Mouse (Mus musculus): ENCODE measurements around the gene Arhgef28. TPM values are rescaled to one million over a fixed set of nuclear protein-coding genes. Genes with fewer than 3 reads are reported as not detected.

Gene Arhgef28
- total and polyA plus RNA-seq, 2 experiments from 2014 or later, result 34.3 to 41.5 TPM

- WGBS, result 56% methylated on average over 8 of the region's 8 CpGs
- Histone ChIP-seq H3K36me3 (ENCODE audit: insufficient read depth, low read length) (no peaks in the 10 kb centered on the region), H3K9me3 (ENCODE audit: low read length) (no peaks in the 10 kb centered on the region), H3K4me1 (ENCODE audit: insufficient read depth, low read length) (no peaks in the 10 kb centered on the region), H3K9ac (replicated peaks; ENCODE audit: low read length, poor library complexity, severe bottlenecking) (no peak overlapping the region), H3K4me3 (ENCODE audit: low read depth, low read length) (no peak overlapping the region), H3K4me2 (ENCODE audit: low read depth, low read length, poor library complexity, severe bottlenecking) (no peak overlapping the region), H3K27ac (ENCODE audit: low read depth, low read length) (no peak overlapping the region), H3K27me3 (ENCODE audit: insufficient read depth, low read length) (no peaks in the 10 kb centered on the region)
- TF ChIP-seq CTCF (IDR thresholded peaks at IDR 0.05), result no peak
- no peak for ATAC-seq (ENCODE audit: low FRiP score)
- DNase-seq (ENCODE audit: low spot score), result no peak
Measured at GRCm38 (mm10) chr13:98146573-98147160, 59.6 kb downstream of the Arhgef28 start.

DNA sequence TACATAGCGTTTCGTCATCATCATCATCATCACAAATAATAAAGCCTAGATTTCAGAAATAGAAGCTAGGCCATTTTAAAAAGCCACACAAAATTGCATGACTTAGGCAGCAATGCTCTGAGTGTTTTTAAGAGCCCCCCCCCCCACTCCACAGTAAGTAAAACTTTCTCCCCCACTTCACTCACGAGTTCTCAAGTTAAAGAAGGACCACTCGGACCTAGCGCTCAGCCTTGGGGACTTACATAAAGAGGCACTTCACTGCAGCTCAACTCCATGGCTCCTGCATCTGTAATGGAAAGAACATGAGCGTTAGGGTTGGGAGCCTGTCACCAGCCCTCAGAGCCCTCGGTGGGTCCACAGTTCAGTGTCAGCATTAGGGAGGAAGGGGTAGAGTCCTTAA is 60.9 kb downstream of the Arhgef28 start:
- Histone ChIP-seq H3K27me3 (ENCODE audit: insufficient read depth, low read length) (no peaks in the 10 kb centered on the region), H3K4me2 (ENCODE audit: low read depth, low read length, poor library complexity, severe bottlenecking) (no peak overlapping the region), H3K4me1 (ENCODE audit: insufficient read depth, low read length) (no peaks in the 10 kb centered on the region), H3K27ac (ENCODE audit: low read depth, low read length) (no peak overlapping the region), H3K4me3 (ENCODE audit: low read depth, low read length) (no peak overlapping the region), H3K9ac (replicated peaks; ENCODE audit: low read length, poor library complexity, severe bottlenecking) (no peak overlapping the region), H3K36me3 (ENCODE audit: insufficient read depth, low read length) (no peaks in the 10 kb centered on the region), H3K9me3 (ENCODE audit: low read length) (no peaks in the 10 kb centered on the region)
- TF ChIP-seq CTCF (IDR thresholded peaks at IDR 0.05), result no peak
- 86% methylated on average over 7 of the region's 7 CpGs for WGBS
- no peak for ATAC-seq (ENCODE audit: low FRiP score)
- DNase-seq (ENCODE audit: low spot score), result no peak

GRCm38 (mm10) chr13:98143000-98143399 is 63.2 kb downstream of the Arhgef28 start:
- H3K4me3 ChIP-seq (ENCODE audit: low read depth, low read length), result no peak overlapping the region
- 91% methylated on average over 10 of the region's 10 CpGs for WGBS
- H3K27ac ChIP-seq (ENCODE audit: low read depth, low read length), result no peak overlapping the region
- no peak for TF ChIP-seq CTCF (IDR thresholded peaks at IDR 0.05)
- no peak for ATAC-seq (ENCODE audit: low FRiP score)
- H3K27me3 ChIP-seq (ENCODE audit: insufficient read depth, low read length), result no peaks in the 10 kb centered on the region
- no peaks in the 10 kb centered on the region for H3K9me3 ChIP-seq (ENCODE audit: low read length)
- no peak for DNase-seq (ENCODE audit: low spot score)
- no peaks in the 10 kb centered on the region for H3K36me3 ChIP-seq (ENCODE audit: insufficient read depth, low read length)
- no peak overlapping the region for H3K9ac ChIP-seq (replicated peaks; ENCODE audit: low read length, poor library complexity, severe bottlenecking)
- no peak overlapping the region for H3K4me2 ChIP-seq (ENCODE audit: low read depth, low read length, poor library complexity, severe bottlenecking)
- no peaks in the 10 kb centered on the region for H3K4me1 ChIP-seq (ENCODE audit: insufficient read depth, low read length)

GRCm38 (mm10) chr13:98140626-98141025 is 65.6 kb downstream of the Arhgef28 start:
- WGBS, result 57% methylated on average over 9 of the region's 9 CpGs
- Histone ChIP-seq H3K4me3 (ENCODE audit: low read depth, low read length) (no peak overlapping the region), H3K9me3 (ENCODE audit: low read length) (no peaks in the 10 kb centered on the region), H3K27me3 (ENCODE audit: insufficient read depth, low read length) (no peaks in the 10 kb centered on the region), H3K27ac (ENCODE audit: low read depth, low read length) (no peak overlapping the region), H3K4me1 (ENCODE audit: insufficient read depth, low read length) (peaks cover 7% of the 10 kb centered on the region), H3K4me2 (ENCODE audit: low read depth, low read length, poor library complexity, severe bottlenecking) (no peak overlapping the region), H3K9ac (replicated peaks; ENCODE audit: low read length, poor library complexity, severe bottlenecking) (no peak overlapping the region), H3K36me3 (ENCODE audit: insufficient read depth, low read length) (no peaks in the 10 kb centered on the region)
- no peak for DNase-seq (ENCODE audit: low spot score)
- no peak for ATAC-seq (ENCODE audit: low FRiP score)
- no peak for TF ChIP-seq CTCF (IDR thresholded peaks at IDR 0.05)

- Histone ChIP-seq H3K9ac (replicated peaks; ENCODE audit: low read length, poor library complexity, severe bottlenecking) (no peak overlapping the region), H3K27ac (ENCODE audit: low read depth, low read length) (no peak overlapping the region), H3K4me3 (ENCODE audit: low read depth, low read length) (no peak overlapping the region), H3K4me2 (ENCODE audit: low read depth, low read length, poor library complexity, severe bottlenecking) (no peak overlapping the region), H3K27me3 (ENCODE audit: insufficient read depth, low read length) (no peaks in the 10 kb centered on the region), H3K36me3 (ENCODE audit: insufficient read depth, low read length) (no peaks in the 10 kb centered on the region), H3K9me3 (ENCODE audit: low read length) (no peaks in the 10 kb centered on the region), H3K4me1 (ENCODE audit: insufficient read depth, low read length) (peaks cover 7% of the 10 kb centered on the region)
- no peak for ATAC-seq (ENCODE audit: low FRiP score)
- TF ChIP-seq CTCF (IDR thresholded peaks at IDR 0.05), result no peak
- no peak for DNase-seq (ENCODE audit: low spot score)
- WGBS, result 52% methylated on average over 4 of the region's 4 CpGs
Measured at GRCm38 (mm10) chr13:98138786-98139185, 67.5 kb downstream of the Arhgef28 start.

DNA sequence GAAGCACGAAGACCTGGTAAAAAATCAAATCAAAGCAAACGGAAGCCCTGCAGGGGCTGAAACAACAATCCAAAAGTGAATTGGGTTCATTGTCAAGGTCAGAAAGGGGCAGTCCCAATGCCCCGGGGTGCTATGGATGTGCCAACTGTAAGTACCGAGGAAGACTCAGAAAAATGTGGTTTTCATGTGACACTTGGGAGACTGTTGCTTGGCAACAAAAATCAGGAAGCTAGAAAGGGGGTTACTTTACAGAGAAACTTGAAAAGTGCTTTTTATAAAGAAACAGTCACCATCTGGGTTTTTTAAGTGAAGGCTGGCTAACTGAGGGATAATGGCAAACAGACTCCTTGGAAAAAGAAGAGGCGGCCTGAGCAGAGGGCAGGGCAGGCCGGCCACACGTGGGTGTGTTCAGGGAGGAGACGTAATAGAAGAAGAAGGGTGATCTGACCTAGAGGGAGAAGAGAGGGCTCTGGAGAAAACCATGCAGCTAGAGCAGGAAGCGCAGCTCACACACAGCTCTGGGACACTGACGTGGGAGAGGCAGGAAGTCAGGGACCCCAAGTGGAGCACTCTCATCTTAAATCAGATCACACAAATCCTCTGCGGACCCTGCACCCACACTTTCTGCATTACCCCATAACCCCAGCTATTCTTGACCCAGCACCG is 70.2 kb downstream of the Arhgef28 start:
- Histone ChIP-seq H3K4me2 (ENCODE audit: low read depth, low read length, poor library complexity, severe bottlenecking) (no peak overlapping the region), H3K9me3 (ENCODE audit: low read length) (no peaks in the 10 kb centered on the region), H3K4me1 (ENCODE audit: insufficient read depth, low read length) (peaks cover 7% of the 10 kb centered on the region), H3K4me3 (ENCODE audit: low read depth, low read length) (no peak overlapping the region), H3K9ac (replicated peaks; ENCODE audit: low read length, poor library complexity, severe bottlenecking) (no peak overlapping the region), H3K27me3 (ENCODE audit: insufficient read depth, low read length) (no peaks in the 10 kb centered on the region), H3K27ac (ENCODE audit: low read depth, low read length) (no peak overlapping the region; the same call in 1 of the 2 replicates), H3K36me3 (ENCODE audit: insufficient read depth, low read length) (no peaks in the 10 kb centered on the region)
- no peak for ATAC-seq (ENCODE audit: low FRiP score)
- no peak for TF ChIP-seq CTCF (IDR thresholded peaks at IDR 0.05)
- WGBS, result 49% methylated on average over 11 of the region's 12 CpGs
- DNase-seq (ENCODE audit: low spot score), result no peak

Data from midbrain, postnatal 0 days (tissue).